Mouse (Mus musculus) midbrain, postnatal 0 days (tissue): ENCODE data around the gene Mrto4. TPM values are rescaled to one million over a fixed set of nuclear protein-coding genes. Genes with fewer than 3 reads are reported as not detected.
A peak's percentile ranks its signal among the peaks of the same experiment; 100 is the strongest.

Source experiments
- ATAC-seq: fragments of 200-750 bp; cut with Nextera tagmentation; 2 replicates; pipeline ENCODE4 v1.8.0; 2017; ENCODE audit warnings: moderate number of reproducible peaks, mild to moderate bottlenecking, moderate TSS enrichment, moderate library complexity; ENCODE audit not compliant: low FRiP score
- DNase-seq: peaks from one replicate; pipeline ENCODE4 v3.0.0-alpha.2; 2015; ENCODE audit warnings: low spot score
- H3K27ac ChIP-seq: fragments of 300-500 bp; sonication (generic); 2 replicates; pipeline ENCODE4 v1.5.1; 2014; ENCODE audit warnings: low read depth, mild to moderate bottlenecking, low read length, mixed read lengths
- H3K27me3 ChIP-seq: fragments of 300-500 bp; sonication (generic); 2 replicates; pipeline ENCODE4 v1.6.1; 2014; ENCODE audit warnings: low read length, control low read depth, mixed read lengths; ENCODE audit not compliant: insufficient read depth
- H3K36me3 ChIP-seq: fragments of 300-500 bp; sonication (generic); 2 replicates; pipeline ENCODE4 v1.6.1; 2014; ENCODE audit warnings: low read length, control low read depth, mixed read lengths; ENCODE audit not compliant: insufficient read depth
- H3K4me1 ChIP-seq: fragments of 300-500 bp; sonication (generic); 2 replicates; pipeline ENCODE4 v1.6.1; 2014; ENCODE audit warnings: mild to moderate bottlenecking, control low read depth, antibody characterized with exemption, low read length, mixed read lengths; ENCODE audit not compliant: insufficient read depth
- H3K4me2 ChIP-seq: fragments of 300-500 bp; sonication (generic); 2 replicates; pipeline ENCODE4 v1.6.1; 2014; ENCODE audit warnings: low read depth, mild to moderate bottlenecking, low read length, mixed read lengths; ENCODE audit not compliant: poor library complexity, severe bottlenecking
- H3K4me3 ChIP-seq: fragments of 300-500 bp; sonication (generic); 2 replicates; pipeline ENCODE4 v1.5.1; 2014; ENCODE audit warnings: low read depth, mild to moderate bottlenecking, low read length, moderate library complexity
- H3K9ac ChIP-seq: fragments of 300-500 bp; sonication (generic); replicated peaks from 2 replicates; pipeline ENCODE4 v1.6.1; 2014; ENCODE audit warnings: mild to moderate bottlenecking, low read length, moderate library complexity, mixed read lengths; ENCODE audit not compliant: poor library complexity, severe bottlenecking
- H3K9me3 ChIP-seq: fragments of 300-500 bp; sonication (generic); 2 replicates; pipeline ENCODE4 v1.6.1; 2016; ENCODE audit warnings: low read length, control low read depth
- CTCF ChIP-seq: IDR thresholded peaks from 2 replicates; pipeline ENCODE4 v1.5.1; 2016; ENCODE audit warnings: antibody characterized with exemption, mild to moderate bottlenecking
- WGBS: fragments of 180-500 bp; shearing (Covaris S2); extraction: QIAGEN DNeasy Blood & Tissue Kit; methylation state at CpG from one replicate; pipeline ENCODE4 v1.1.7; 2014; 5-methylcytosine and 5-hydroxymethylcytosine counted together
- microRNA-seq: library from miRNA; unstranded; fragments of <30 nt; microRNA quantifications from one replicate; pipeline ENCODE4, GENCODE M21; 2016; ENCODE audit warnings: borderline number of aligned reads
- polyA plus RNA-seq: library from polyadenylated mRNA; unstranded; fragments of >200 nt; fragmentation: Nextera tagmentation; extraction: Ambion mirVana; gene quantifications from 2 replicates; pipeline ENCODE4 v1.2.1, GENCODE M21; 2015
- total RNA-seq: library from RNA; depleted of rRNA; stranded (reverse); fragments of >200 nt; gene quantifications from 2 replicates; pipeline ENCODE4 v1.2.3, GENCODE M21; 2014; rRNA removed

The Mrto4 gene
- total and polyA plus RNA-seq, 2 experiments from 2014 or later: 32.0 to 75.0 TPM

GRCm38 (mm10) chr4:139305521-139305920, 46.9 kb downstream of the Mrto4 start:
- peaks cover 5% of the 10 kb centered on the region; the same call in 1 of the 2 replicates for H3K4me1 ChIP-seq
- ATAC-seq (no peak), DNase-seq (no peak)
- no peak overlapping the region for H3K4me3 ChIP-seq
- no peak overlapping the region for H3K4me2 ChIP-seq
- H3K36me3 ChIP-seq: peaks cover 33% of the 10 kb centered on the region
- no peaks in the 10 kb centered on the region for H3K9me3 ChIP-seq
- H3K9ac ChIP-seq: no peak overlapping the region
- WGBS: 91% methylated on average over 3 of the region's 3 CpGs
- no peaks in the 10 kb centered on the region for H3K27me3 ChIP-seq
- no peak for TF ChIP-seq CTCF
- H3K27ac ChIP-seq: no peak overlapping the region

- DNase-seq: no peak
- ATAC-seq: no peak
- Histone ChIP-seq H3K4me1 (no peaks in the 10 kb centered on the region), H3K4me2 (no peak overlapping the region), H3K4me3 (no peak overlapping the region), H3K9ac (no peak overlapping the region), H3K9me3 (no peaks in the 10 kb centered on the region), H3K27ac (no peak overlapping the region), H3K36me3 (peaks cover 53% of the 10 kb centered on the region), H3K27me3 (no peaks in the 10 kb centered on the region)
- 77% methylated on average over 5 of the region's 5 CpGs for WGBS
- TF ChIP-seq CTCF: no peak
Observed at GRCm38 (mm10) chr4:139302241-139302640, 50.1 kb downstream of the Mrto4 start.

GRCm38 (mm10) chr4:139301780-139302179, 50.6 kb downstream of the Mrto4 start:
- no peak for TF ChIP-seq CTCF
- Histone ChIP-seq H3K27ac (no peak overlapping the region), H3K27me3 (no peaks in the 10 kb centered on the region), H3K9me3 (no peaks in the 10 kb centered on the region), H3K9ac (no peak overlapping the region), H3K4me3 (no peak overlapping the region), H3K4me1 (no peaks in the 10 kb centered on the region), H3K36me3 (peaks cover 57% of the 10 kb centered on the region), H3K4me2 (no peak overlapping the region)
- 91% methylated on average over 8 of the region's 8 CpGs for WGBS
- DNase-seq (no peak), ATAC-seq (no peak)

- H3K27me3 ChIP-seq: no peaks in the 10 kb centered on the region
- H3K9ac ChIP-seq: no peak overlapping the region
- no peaks in the 10 kb centered on the region for H3K9me3 ChIP-seq
- ATAC-seq (no peak), DNase-seq (peak; percentile 51)
- peaks cover 46% of the 10 kb centered on the region for H3K36me3 ChIP-seq
- H3K27ac ChIP-seq: no peak overlapping the region
- 83% methylated on average over 12 of the region's 12 CpGs for WGBS
- TF ChIP-seq CTCF: no peak
- no peak overlapping the region for H3K4me2 ChIP-seq
- no peak overlapping the region for H3K4me3 ChIP-seq
- no peaks in the 10 kb centered on the region for H3K4me1 ChIP-seq
Observed at GRCm38 (mm10) chr4:139298671-139299366, 53.6 kb downstream of the Mrto4 start.

GRCm38 (mm10) chr4:139297566-139297965, 54.8 kb downstream of the Mrto4 start:
- no peak overlapping the region for H3K4me3 ChIP-seq
- no peaks in the 10 kb centered on the region for H3K4me1 ChIP-seq
- 87% methylated on average over 4 of the region's 4 CpGs for WGBS
- no peak overlapping the region for H3K4me2 ChIP-seq
- peaks cover 44% of the 10 kb centered on the region for H3K36me3 ChIP-seq
- H3K9ac ChIP-seq: no peak overlapping the region
- H3K27ac ChIP-seq: no peak overlapping the region
- no peak for TF ChIP-seq CTCF
- DNase-seq (peak; percentile 47), ATAC-seq (no peak)
- H3K27me3 ChIP-seq: no peaks in the 10 kb centered on the region
- no peaks in the 10 kb centered on the region for H3K9me3 ChIP-seq

Small RNA genes within 50 kb of the gene (microRNA-seq; reads per million reads assigned to microRNA genes)
- gene Gm24245: 1.7 reads per million
- not detected for gene Gm25732

Other genes with a start within 250 kb of the Mrto4 start
- gene Minos1, start 221.5 kb downstream of the Mrto4 start, total RNA-seq: 21.9 and 31.0 TPM in 2 replicates
- 377 and 397 TPM in 2 replicates for gene Minos1, start 221.5 kb downstream of the Mrto4 start, polyA plus RNA-seq
- 84.0 and 108 TPM in 2 replicates for gene Capzb, start 159.7 kb downstream of the Mrto4 start, total RNA-seq
- 308 and 309 TPM in 2 replicates for gene Capzb, start 159.7 kb downstream of the Mrto4 start, polyA plus RNA-seq
- gene Pqlc2, start 41.9 kb downstream of the Mrto4 start, total RNA-seq: 19.3 and 26.5 TPM in 2 replicates
- 10.9 and 15.2 TPM in 2 replicates for gene Pqlc2, start 41.9 kb downstream of the Mrto4 start, polyA plus RNA-seq
- 45.0 and 65.4 TPM in 2 replicates for gene Akr7a5, start 41.8 kb downstream of the Mrto4 start, total RNA-seq
- gene Akr7a5, start 41.8 kb downstream of the Mrto4 start, polyA plus RNA-seq: 64.4 and 65.6 TPM in 2 replicates
- 70.3 and 78.3 TPM in 2 replicates for gene Emc1, start within 50 bp of the Mrto4 start, total RNA-seq
- gene Emc1, start within 50 bp of the Mrto4 start, polyA plus RNA-seq: 49.3 and 50.3 TPM in 2 replicates
- 164 and 176 TPM in 2 replicates for gene Ubr4, start within 50 bp of the Mrto4 start, total RNA-seq
- gene Ubr4, start within 50 bp of the Mrto4 start, polyA plus RNA-seq: 59.8 and 63.6 TPM in 2 replicates
- 14.8 and 18.1 TPM in 2 replicates for gene Iffo2, start 178.0 kb upstream of the Mrto4 start, total RNA-seq
- 4.3 and 5.8 TPM in 2 replicates for gene Iffo2, start 178.0 kb upstream of the Mrto4 start, polyA plus RNA-seq